Mouse (Mus musculus) liver, embryonic 13.5 days (tissue): ENCODE results near the gene Dnajb6. TPM values are rescaled to one million over a fixed set of nuclear protein-coding genes. Genes with fewer than 3 reads are reported as not detected.

Experiments
- ATAC-seq: fragments of 200-750 bp; cut with Nextera tagmentation; 2 replicates; pipeline ENCODE4 v1.8.0; 2017; ENCODE audit warnings: low read depth, mild to moderate bottlenecking, moderate number of reproducible peaks, moderate library complexity
- DNase-seq: peaks from one replicate; pipeline ENCODE4 v3.0.0; 2022
- H3K27ac ChIP-seq: fragments of 300-500 bp; sonication (generic); 2 replicates; pipeline ENCODE4 v1.5.1; 2015; ENCODE audit warnings: moderate library complexity, mild to moderate bottlenecking, inconsistent platforms
- H3K27me3 ChIP-seq: fragments of 300-500 bp; sonication (generic); 2 replicates; pipeline ENCODE4 v1.6.1; 2015; ENCODE audit warnings: mild to moderate bottlenecking, inconsistent platforms
- H3K36me3 ChIP-seq: fragments of 300-500 bp; sonication (generic); 2 replicates; pipeline ENCODE4 v1.6.1; 2015; ENCODE audit warnings: mild to moderate bottlenecking, inconsistent platforms
- H3K4me1 ChIP-seq: fragments of 300-500 bp; sonication (generic); replicated peaks from 2 replicates; pipeline ENCODE4 v1.6.1; 2015; ENCODE audit warnings: inconsistent platforms
- H3K4me2 ChIP-seq: fragments of 300-500 bp; sonication (generic); 2 replicates; pipeline ENCODE4 v1.6.1; 2015; ENCODE audit warnings: inconsistent platforms, mild to moderate bottlenecking, moderate library complexity
- H3K4me3 ChIP-seq: fragments of 300-500 bp; sonication (generic); replicated peaks from 2 replicates; pipeline ENCODE4 v1.5.1; 2015; ENCODE audit warnings: mild to moderate bottlenecking, inconsistent platforms
- H3K9ac ChIP-seq: fragments of 300-500 bp; sonication (generic); 2 replicates; pipeline ENCODE4 v1.6.1; 2015; ENCODE audit warnings: mild to moderate bottlenecking, inconsistent platforms
- H3K9me3 ChIP-seq: fragments of 300-500 bp; sonication (generic); replicated peaks from 2 replicates; pipeline ENCODE4 v1.6.1; 2016; ENCODE audit warnings: inconsistent platforms
- WGBS: fragments of 180-500 bp; shearing (Covaris S2); methylation state at CpG from one replicate; pipeline ENCODE4 v1.1.7; 2015; ENCODE audit not compliant: insufficient replicate concordance; 5-methylcytosine and 5-hydroxymethylcytosine counted together
- polyA plus RNA-seq: library from polyadenylated mRNA; unstranded; fragments of >200 nt; fragmentation: Nextera tagmentation; extraction: Ambion mirVana; gene quantifications from 2 replicates; pipeline ENCODE4 v1.2.1, GENCODE M21; 2015

Dnajb6 gene
- polyA plus RNA-seq, 1 experiment from 2014 or later: 100 TPM

DNA sequence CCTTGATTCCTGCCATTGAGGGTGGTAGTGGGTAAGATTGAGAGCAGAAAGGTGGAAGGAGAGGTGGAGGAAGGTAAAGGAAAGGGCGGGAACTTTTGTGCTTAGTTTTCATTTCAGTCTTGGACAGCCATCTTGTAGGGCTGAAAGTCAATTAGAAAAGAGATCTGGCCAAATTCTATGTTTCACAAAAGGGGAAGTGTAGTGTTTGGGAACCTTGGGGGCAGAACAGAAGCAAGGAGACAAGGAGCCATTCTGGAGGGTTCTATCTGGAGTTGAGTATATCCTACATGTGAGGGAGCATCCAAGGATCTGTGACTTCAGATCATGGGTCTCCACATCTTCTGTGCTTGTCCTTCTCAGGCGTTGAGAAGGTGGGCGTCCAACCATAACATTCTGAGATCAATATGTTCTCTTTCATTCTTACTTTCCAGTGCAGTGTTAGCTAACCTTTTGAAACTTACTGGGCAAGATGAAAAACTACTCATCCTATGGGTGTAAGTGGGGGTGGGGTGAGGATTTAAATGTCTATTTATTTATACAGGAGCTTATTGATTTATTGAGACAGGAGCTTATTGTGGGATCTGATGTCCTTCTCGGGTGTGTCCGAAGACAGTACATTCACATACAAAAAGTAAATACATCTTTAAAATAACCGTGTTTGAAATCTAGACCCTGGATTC, 517 bp upstream of the Dnajb6 start:
- H3K9me3 ChIP-seq: no peaks in the 10 kb centered on the region
- H3K27me3 ChIP-seq: no peaks in the 10 kb centered on the region
- ATAC-seq (no peak), DNase-seq (no peak)
- peak overlapping the region; percentile 73 for H3K4me2 ChIP-seq
- H3K4me1 ChIP-seq: peaks cover 36% of the 10 kb centered on the region
- 30% methylated on average over 6 of the region's 6 CpGs for WGBS
- peak overlapping the region; percentile 98 for H3K4me3 ChIP-seq
- H3K9ac ChIP-seq: peak overlapping the region; percentile 98
- H3K27ac ChIP-seq: peak overlapping the region; percentile 93
- H3K36me3 ChIP-seq: no peaks in the 10 kb centered on the region

DNA sequence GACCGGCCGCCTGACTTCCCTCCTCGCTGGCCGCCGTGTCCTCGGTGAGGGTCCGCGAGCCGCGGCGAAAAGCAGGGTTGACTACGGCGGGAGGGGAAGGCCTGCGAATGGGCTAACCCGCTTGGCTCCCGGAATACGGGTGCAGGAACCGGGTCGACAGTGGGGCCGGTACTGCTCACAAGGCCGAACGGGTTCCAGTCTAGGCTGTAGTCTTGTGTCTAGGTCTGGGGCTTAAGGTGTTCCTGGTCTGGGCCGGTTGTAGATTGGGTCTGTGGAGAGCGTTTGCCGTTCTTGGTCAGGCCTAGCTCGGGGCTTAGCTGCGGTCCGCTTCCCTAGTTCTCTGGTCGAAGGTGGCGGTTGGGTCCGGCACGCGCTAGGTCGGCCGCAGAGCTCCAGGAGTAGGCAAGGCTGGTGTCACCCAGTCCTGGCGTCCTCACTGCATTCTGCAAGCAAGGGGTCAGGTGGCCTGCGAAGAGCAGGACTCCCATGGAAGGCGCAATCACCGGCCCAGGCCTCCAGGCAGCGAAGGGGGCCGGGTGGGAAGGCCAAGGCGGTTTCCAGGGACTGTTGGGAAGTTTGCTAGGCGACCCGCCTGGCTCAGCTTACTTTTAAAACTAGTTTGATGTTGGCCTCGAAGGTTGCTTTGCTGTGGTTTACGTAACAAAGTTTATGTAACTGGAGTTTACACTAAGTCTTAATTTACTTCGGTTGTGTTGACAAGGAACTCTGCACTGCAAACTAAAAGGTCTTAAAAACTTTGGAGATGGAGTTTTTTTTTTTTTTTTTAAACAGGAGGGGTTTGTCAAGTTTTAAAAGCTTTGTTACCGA, 799 bp downstream of the Dnajb6 start:
- H3K4me3 ChIP-seq: peak overlapping the region; percentile 98
- ATAC-seq: peak; percentile 47
- peak overlapping the region; percentile 73 for H3K4me2 ChIP-seq
- no peaks in the 10 kb centered on the region for H3K36me3 ChIP-seq
- peak overlapping the region; percentile 93 for H3K27ac ChIP-seq
- DNase-seq: peak; percentile 44
- H3K4me1 ChIP-seq: peaks cover 48% of the 10 kb centered on the region
- WGBS: under 1% methylated on average over 48 of the region's 48 CpGs
- H3K9ac ChIP-seq: peak overlapping the region; percentile 98
- H3K9me3 ChIP-seq: no peaks in the 10 kb centered on the region
- no peaks in the 10 kb centered on the region for H3K27me3 ChIP-seq

DNA sequence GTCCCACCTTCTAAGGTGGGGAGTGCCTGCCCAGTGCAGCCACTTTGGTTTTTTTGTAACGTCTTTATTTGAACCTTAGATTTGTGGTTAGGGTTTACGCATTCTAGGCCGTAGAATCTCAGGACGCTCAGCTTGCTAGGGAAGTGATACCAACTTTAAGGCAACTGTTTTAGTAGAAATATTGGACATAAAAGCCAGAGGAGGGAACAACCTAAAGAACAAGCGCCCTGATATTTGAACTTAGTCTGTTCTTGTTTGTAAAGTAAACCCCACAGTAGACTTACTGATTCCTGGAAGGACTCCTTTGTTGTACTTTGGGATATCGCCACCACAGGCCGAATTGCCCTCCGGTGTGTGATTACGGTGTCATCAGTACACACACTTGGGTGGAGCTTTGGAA, 1.5 kb downstream of the Dnajb6 start:
- Histone ChIP-seq H3K9ac (peak overlapping the region; percentile 98), H3K4me3 (peak overlapping the region; percentile 98), H3K36me3 (peaks cover 2% of the 10 kb centered on the region; the same call in 1 of the 2 replicates), H3K27me3 (no peaks in the 10 kb centered on the region), H3K9me3 (no peaks in the 10 kb centered on the region), H3K4me2 (peak overlapping the region; percentile 73), H3K27ac (no peak overlapping the region), H3K4me1 (peaks cover 50% of the 10 kb centered on the region)
- peak; percentile 5 for DNase-seq
- 24% methylated on average over 9 of the region's 9 CpGs for WGBS
- ATAC-seq: no peak

DNA sequence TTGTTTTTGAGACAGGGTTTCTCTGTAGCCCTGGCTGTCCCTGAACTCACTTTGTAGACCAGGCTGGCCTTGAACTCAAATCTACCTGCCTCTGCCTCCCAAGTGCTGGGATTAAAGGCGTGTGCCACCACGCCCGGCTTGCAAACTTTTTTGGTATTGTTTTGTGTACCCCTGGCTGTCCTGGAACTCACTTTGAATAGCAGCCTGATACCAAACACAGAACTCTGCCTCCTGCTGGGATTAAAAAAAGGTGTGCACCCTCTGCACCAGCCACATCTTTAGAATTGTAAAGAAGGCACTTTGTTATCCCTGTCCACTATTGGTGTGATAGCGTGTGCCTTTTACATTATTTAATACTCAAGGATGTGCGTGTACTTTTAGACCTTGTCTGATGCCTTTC, 2.0 kb downstream of the Dnajb6 start:
- Histone ChIP-seq H3K4me3 (peak overlapping the region; percentile 98), H3K4me1 (peaks cover 56% of the 10 kb centered on the region), H3K27me3 (no peaks in the 10 kb centered on the region), H3K9ac (peak overlapping the region; percentile 98), H3K9me3 (no peaks in the 10 kb centered on the region), H3K27ac (no peak overlapping the region), H3K36me3 (peaks cover 8% of the 10 kb centered on the region), H3K4me2 (peak overlapping the region; percentile 73)
- no peak for ATAC-seq
- whole genome bisulfite sequencing: 66% methylated on average over 5 of the region's 5 CpGs
- no peak for DNase-seq

DNA sequence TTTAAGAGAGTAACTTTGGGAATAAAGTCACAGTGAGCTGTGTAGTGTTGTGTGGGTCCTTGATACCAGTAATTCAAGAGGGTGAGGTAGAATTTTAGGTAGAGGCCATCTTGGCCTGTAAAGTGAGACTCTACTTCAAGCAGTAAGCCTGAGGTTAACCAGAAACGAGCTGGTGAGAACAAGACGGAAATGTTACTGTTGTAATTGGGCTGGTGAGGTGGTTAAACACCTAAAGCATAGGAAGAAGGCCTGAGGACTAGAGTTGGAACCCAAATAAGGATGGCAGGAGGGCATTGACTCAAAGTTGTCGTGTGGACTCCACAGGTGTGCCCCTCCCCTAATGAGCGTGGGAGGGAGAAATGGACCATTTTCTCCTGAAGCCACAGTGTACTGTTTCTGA, 2.6 kb downstream of the Dnajb6 start:
- ATAC-seq (no peak), DNase-seq (no peak)
- Histone ChIP-seq H3K27ac (no peak overlapping the region), H3K9me3 (no peaks in the 10 kb centered on the region), H3K36me3 (peaks cover 12% of the 10 kb centered on the region), H3K9ac (no peak overlapping the region), H3K4me3 (peak overlapping the region; percentile 98; the same call in 1 of the 2 replicates), H3K4me1 (peaks cover 61% of the 10 kb centered on the region), H3K27me3 (no peaks in the 10 kb centered on the region), H3K4me2 (peak overlapping the region; percentile 73)
- WGBS: 74% methylated on average over 4 of the region's 4 CpGs

DNA sequence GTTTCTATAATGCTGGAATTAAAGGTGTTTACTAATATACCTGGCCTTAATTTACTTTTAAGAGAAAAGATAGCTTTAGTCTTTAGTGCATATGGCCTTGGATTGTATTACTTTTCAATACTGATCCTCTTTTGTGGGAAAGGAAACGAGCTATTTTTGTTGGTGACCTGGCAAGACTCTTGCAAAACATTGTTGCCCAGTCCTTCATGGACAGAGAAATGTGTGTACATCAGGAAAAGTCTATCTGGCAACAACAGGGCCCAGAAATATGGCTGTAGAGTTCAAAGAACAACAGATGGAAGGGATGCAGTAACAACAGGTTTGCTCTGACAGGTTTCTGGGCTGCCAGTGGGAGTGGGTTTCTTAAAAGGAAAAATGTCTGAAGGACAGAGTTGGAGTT, 5.2 kb downstream of the Dnajb6 start:
- no peak overlapping the region for H3K4me2 ChIP-seq
- H3K27me3 ChIP-seq: no peaks in the 10 kb centered on the region
- no peak overlapping the region for H3K27ac ChIP-seq
- 65% methylated on average over 1 of the region's 1 CpGs for WGBS
- DNase-seq (no peak), ATAC-seq (no peak)
- H3K4me3 ChIP-seq: no peak overlapping the region
- H3K9me3 ChIP-seq: no peaks in the 10 kb centered on the region
- peaks cover 53% of the 10 kb centered on the region for H3K4me1 ChIP-seq
- peaks cover 18% of the 10 kb centered on the region for H3K36me3 ChIP-seq
- H3K9ac ChIP-seq: no peak overlapping the region

DNA sequence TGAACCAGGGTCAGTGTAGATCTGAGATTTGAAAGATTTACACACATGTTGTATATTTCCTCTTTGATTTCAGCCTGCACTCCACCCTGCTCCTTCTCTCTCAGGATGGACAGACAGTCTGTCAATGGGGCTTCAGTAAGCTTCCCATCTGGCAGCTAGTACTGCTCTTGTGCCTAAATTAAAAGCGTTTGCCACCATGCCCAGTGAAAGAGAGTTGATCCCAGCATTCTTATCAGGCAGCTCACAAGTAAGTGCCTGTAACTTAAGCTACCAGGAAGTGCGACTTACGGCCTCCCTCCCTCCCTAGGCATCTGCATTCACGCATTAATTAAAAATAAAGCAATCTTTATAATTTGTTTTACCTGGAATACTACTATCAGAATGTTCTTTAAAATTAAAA, 5.6 kb downstream of the Dnajb6 start:
- Histone ChIP-seq H3K27me3 (no peaks in the 10 kb centered on the region), H3K4me1 (peaks cover 53% of the 10 kb centered on the region), H3K9me3 (no peaks in the 10 kb centered on the region), H3K4me2 (no peak overlapping the region), H3K27ac (no peak overlapping the region), H3K36me3 (peaks cover 18% of the 10 kb centered on the region), H3K9ac (no peak overlapping the region), H3K4me3 (no peak overlapping the region)
- no peak for ATAC-seq
- WGBS: 69% methylated on average over 4 of the region's 4 CpGs
- DNase-seq: no peak

DNA sequence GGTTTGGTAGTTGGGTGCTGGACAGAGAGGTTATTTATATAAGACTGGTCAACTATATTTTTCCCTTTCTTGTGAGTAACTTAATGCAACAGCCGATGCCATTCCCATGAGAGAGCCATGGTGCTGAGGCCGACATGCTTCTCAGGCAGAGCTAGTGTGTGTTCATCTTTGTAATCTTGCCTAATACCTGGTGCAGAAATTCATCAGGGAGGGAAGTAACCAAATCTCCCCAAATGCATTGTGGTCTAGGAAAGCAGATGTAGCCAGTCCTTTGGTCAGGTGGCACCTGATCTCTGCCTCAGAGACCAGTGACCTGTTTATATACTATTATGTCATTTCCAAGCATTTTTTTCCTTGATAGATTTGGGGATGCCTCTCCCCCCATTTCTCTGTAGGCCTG, 12.2 kb downstream of the Dnajb6 start:
- Histone ChIP-seq H3K36me3 (peaks cover 43% of the 10 kb centered on the region), H3K27me3 (no peaks in the 10 kb centered on the region), H3K4me3 (no peak overlapping the region), H3K4me2 (no peak overlapping the region), H3K9ac (no peak overlapping the region), H3K9me3 (no peaks in the 10 kb centered on the region), H3K27ac (no peak overlapping the region), H3K4me1 (peaks cover 3% of the 10 kb centered on the region)
- no peak for DNase-seq
- no peak for ATAC-seq
- 93% methylated on average over 2 of the region's 2 CpGs for WGBS

DNA sequence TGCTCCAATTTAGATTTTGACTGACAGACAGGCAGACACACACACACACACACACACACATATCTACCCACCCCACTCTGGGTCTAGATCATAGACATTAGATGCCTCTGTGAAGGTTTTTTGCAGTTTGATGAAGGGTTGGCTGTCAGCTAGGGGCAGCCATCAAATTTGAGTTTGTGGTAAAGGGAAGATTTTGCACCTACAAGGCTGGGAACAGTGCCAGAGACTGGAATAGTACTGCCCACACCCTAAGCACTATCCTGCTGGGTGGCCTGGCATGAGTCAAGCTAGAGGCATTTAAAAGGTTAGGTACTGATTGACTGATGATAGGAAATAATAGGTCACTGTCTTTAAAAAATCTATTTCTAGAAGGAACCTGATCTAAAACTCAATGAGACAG, 15.8 kb downstream of the Dnajb6 start:
- H3K4me3 ChIP-seq: no peak overlapping the region
- no peak overlapping the region for H3K27ac ChIP-seq
- no peak overlapping the region for H3K9ac ChIP-seq
- no peaks in the 10 kb centered on the region for H3K4me1 ChIP-seq
- H3K4me2 ChIP-seq: no peak overlapping the region
- no peaks in the 10 kb centered on the region for H3K27me3 ChIP-seq
- H3K9me3 ChIP-seq: no peaks in the 10 kb centered on the region
- no peak for ATAC-seq
- no peak for DNase-seq
- peaks cover 72% of the 10 kb centered on the region for H3K36me3 ChIP-seq

DNA sequence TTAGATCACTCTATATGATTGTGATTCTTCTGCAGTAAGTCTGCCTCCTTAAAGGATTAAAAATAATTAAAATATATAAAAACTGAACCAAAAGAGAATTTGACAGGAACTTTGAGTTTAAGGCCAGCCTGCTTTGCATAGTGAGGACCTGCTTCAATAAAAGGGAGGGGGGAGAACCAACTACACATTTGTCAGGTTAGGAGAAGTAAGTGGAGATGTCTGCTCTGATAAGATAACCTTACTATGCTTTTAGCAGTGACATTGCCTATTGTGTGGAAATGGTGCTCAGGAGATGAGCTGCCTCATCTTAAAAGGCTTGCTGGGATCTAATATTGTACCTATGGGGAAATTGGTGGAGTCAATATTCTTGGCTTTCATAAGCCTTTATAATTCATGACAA, 17.4 kb downstream of the Dnajb6 start:
- Histone ChIP-seq H3K9me3 (no peaks in the 10 kb centered on the region), H3K36me3 (peaks cover 83% of the 10 kb centered on the region), H3K4me1 (no peaks in the 10 kb centered on the region), H3K27me3 (no peaks in the 10 kb centered on the region), H3K4me2 (no peak overlapping the region), H3K27ac (no peak overlapping the region), H3K9ac (no peak overlapping the region), H3K4me3 (no peak overlapping the region)
- ATAC-seq: no peak
- DNase-seq: no peak

DNA sequence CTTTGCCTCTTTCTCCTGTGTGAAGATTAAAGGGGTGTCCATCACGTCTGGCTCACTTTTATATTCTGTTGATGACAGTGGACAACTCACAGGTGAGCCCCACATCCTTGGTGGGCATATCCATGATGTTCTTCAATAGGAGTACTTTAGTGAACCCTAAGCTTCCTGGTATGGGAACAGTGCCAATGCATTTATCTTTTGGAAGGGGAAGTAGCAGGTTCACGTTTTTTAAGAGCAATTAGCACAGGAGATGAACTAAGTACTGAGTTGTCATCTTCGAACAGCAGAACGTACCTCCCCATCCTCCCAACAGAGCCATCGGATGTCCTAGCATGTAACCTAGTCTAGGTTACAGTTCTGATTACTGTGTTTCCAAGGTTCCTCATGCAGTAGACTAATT, 23.8 kb downstream of the Dnajb6 start:
- Histone ChIP-seq H3K4me3 (no peak overlapping the region), H3K27me3 (no peaks in the 10 kb centered on the region), H3K27ac (no peak overlapping the region), H3K9me3 (no peaks in the 10 kb centered on the region), H3K9ac (no peak overlapping the region), H3K36me3 (peaks cover 73% of the 10 kb centered on the region), H3K4me1 (no peaks in the 10 kb centered on the region), H3K4me2 (no peak overlapping the region)
- DNase-seq (no peak), ATAC-seq (no peak)
- 76% methylated on average over 5 of the region's 5 CpGs for WGBS

DNA sequence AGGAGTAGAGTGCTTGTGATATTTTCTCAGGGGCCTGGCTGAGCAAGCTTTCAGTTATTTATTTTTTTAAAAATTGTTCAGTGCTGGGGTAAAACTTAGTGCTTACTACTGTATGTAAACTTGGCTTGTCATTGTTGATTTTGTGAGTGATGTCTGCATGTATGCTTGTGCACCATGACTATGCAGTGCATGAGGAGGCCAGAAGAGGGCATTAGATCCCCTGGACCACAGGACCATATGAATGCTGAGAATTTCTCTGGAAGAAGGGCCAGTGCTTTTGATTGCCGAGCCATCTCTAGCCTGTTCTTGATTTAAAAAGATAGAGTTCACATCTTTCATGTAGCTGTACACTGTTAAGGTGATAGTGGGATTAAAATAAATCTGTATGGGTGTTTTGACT, 35.4 kb downstream of the Dnajb6 start:
- H3K9ac ChIP-seq: no peak overlapping the region
- no peak overlapping the region for H3K4me3 ChIP-seq
- H3K36me3 ChIP-seq: peaks cover 58% of the 10 kb centered on the region
- H3K9me3 ChIP-seq: no peaks in the 10 kb centered on the region
- H3K4me1 ChIP-seq: no peaks in the 10 kb centered on the region
- WGBS: 80% methylated on average over 1 of the region's 1 CpGs
- ATAC-seq (no peak), DNase-seq (peak; percentile 7)
- no peaks in the 10 kb centered on the region for H3K27me3 ChIP-seq
- no peak overlapping the region for H3K27ac ChIP-seq
- H3K4me2 ChIP-seq: no peak overlapping the region
